Mouse (Mus musculus): Measurements from ENCODE around the gene Cmtm1. TPM values are rescaled to one million over a fixed set of nuclear protein-coding genes. Genes with fewer than 3 reads are reported as not detected.
"Not testable (repeated sequence)": the region's sequence is repeated elsewhere in the genome, so short reads cannot be mapped to it uniquely, and the experiment has no call there.

Gene Cmtm1
- polyA plus RNA-seq, 1 experiment = not detected

GRCm38 (mm10) chr8:104333786-104334185 lies 23.8 kb upstream of the Cmtm1 start:
- H3K4me3 ChIP-seq (replicated peaks) = no peak overlapping the region
- no peak for TF ChIP-seq TAL1 (IDR thresholded peaks at IDR 0.05; ENCODE audit: low read length)
- no peak for TF ChIP-seq GATA1 (IDR thresholded peaks at IDR 0.05; ENCODE audit: low read length)

GRCm38 (mm10) chr8:104332665-104333631 lies 23.0 kb upstream of the Cmtm1 start:
- Histone ChIP-seq H3K36me3 (ENCODE audit: control insufficient read depth) (no peaks in the 10 kb centered on the region), H3K4me1 (ENCODE audit: control insufficient read depth) (peaks cover 18% of the 10 kb centered on the region), H3K27me3 (ENCODE audit: control insufficient read depth) (no peaks in the 10 kb centered on the region), H3K4me3 (replicated peaks) (no peak overlapping the region), H3K9me3 (ENCODE audit: control insufficient read depth, low read length) (no peaks in the 10 kb centered on the region)
- no peak for TF ChIP-seq TAL1 (IDR thresholded peaks at IDR 0.05; ENCODE audit: low read length)
- no peak for TF ChIP-seq GATA1 (IDR thresholded peaks at IDR 0.05; ENCODE audit: low read length)

More at GRCm38 (mm10) chr8:104333786-104334185, 23.8 kb upstream of the Cmtm1 start:
- Histone ChIP-seq H3K9me3 (ENCODE audit: control insufficient read depth, low read length) (no peaks in the 10 kb centered on the region), H3K36me3 (ENCODE audit: control insufficient read depth) (no peaks in the 10 kb centered on the region), H3K4me1 (ENCODE audit: control insufficient read depth) (peaks cover 18% of the 10 kb centered on the region), H3K27me3 (ENCODE audit: control insufficient read depth) (no peaks in the 10 kb centered on the region)

- H3K9me3 ChIP-seq (ENCODE audit: control insufficient read depth, low read length); H3K4me1 ChIP-seq (ENCODE audit: control insufficient read depth); H3K27me3 ChIP-seq (ENCODE audit: control insufficient read depth); H3K36me3 ChIP-seq (ENCODE audit: control insufficient read depth); H3K4me3 ChIP-seq (replicated peaks): not testable (repeated sequence)
These were observed 12.0 kb upstream of the Cmtm1 start, which contains the start of gene Cmtm2b for GRCm38 (mm10) chr8:104321930-104322329. Gene Cmtm2b, plus strand, starts transcription at chr8:104322230.

GRCm38 (mm10) chr8:104321267-104321666 lies 11.3 kb upstream of the Cmtm1 start, which contains the start of gene Gm11020:
Gene Gm11020, plus strand, starts transcription at chr8:104321567.
- not testable (repeated sequence) for H3K9me3 ChIP-seq (ENCODE audit: control insufficient read depth, low read length); H3K27me3 ChIP-seq (ENCODE audit: control insufficient read depth); H3K4me1 ChIP-seq (ENCODE audit: control insufficient read depth); H3K36me3 ChIP-seq (ENCODE audit: control insufficient read depth); H3K4me3 ChIP-seq (replicated peaks)

- no peaks in the 10 kb centered on the region for H3K36me3 ChIP-seq (ENCODE audit: control insufficient read depth)
- no peak for TF ChIP-seq TAL1 (IDR thresholded peaks at IDR 0.05; ENCODE audit: low read length)
- no peak for TF ChIP-seq GATA1 (IDR thresholded peaks at IDR 0.05; ENCODE audit: low read length)
- H3K9me3 ChIP-seq (ENCODE audit: control insufficient read depth, low read length) = no peaks in the 10 kb centered on the region
These were observed 3.4 kb upstream of the Cmtm1 start for GRCm38 (mm10) chr8:104313311-104313710.

GRCm38 (mm10) chr8:104312023-104312422 lies 2.1 kb upstream of the Cmtm1 start:
- H3K36me3 ChIP-seq (ENCODE audit: control insufficient read depth); H3K27me3 ChIP-seq (ENCODE audit: control insufficient read depth); H3K4me3 ChIP-seq (replicated peaks); H3K4me1 ChIP-seq (ENCODE audit: control insufficient read depth); H3K9me3 ChIP-seq (ENCODE audit: control insufficient read depth, low read length): not testable (repeated sequence)

More at GRCm38 (mm10) chr8:104313311-104313710, 3.4 kb upstream of the Cmtm1 start:
- no peaks in the 10 kb centered on the region for H3K27me3 ChIP-seq (ENCODE audit: control insufficient read depth)
- no peak overlapping the region for H3K4me3 ChIP-seq (replicated peaks)
- H3K4me1 ChIP-seq (ENCODE audit: control insufficient read depth) = peaks cover 4% of the 10 kb centered on the region

- not testable (repeated sequence) for H3K36me3 ChIP-seq (ENCODE audit: control insufficient read depth); H3K4me3 ChIP-seq (replicated peaks); H3K27me3 ChIP-seq (ENCODE audit: control insufficient read depth); H3K4me1 ChIP-seq (ENCODE audit: control insufficient read depth); H3K9me3 ChIP-seq (ENCODE audit: control insufficient read depth, low read length)
These were observed 1.6 kb downstream of the Cmtm1 start for GRCm38 (mm10) chr8:104308341-104308740.

GRCm38 (mm10) chr8:104304962-104305361 lies 5.0 kb downstream of the Cmtm1 start:
- TF ChIP-seq GATA1 (IDR thresholded peaks at IDR 0.05; ENCODE audit: low read length) (no peak), TAL1 (IDR thresholded peaks at IDR 0.05; ENCODE audit: low read length) (no peak)
- Histone ChIP-seq H3K4me1 (ENCODE audit: control insufficient read depth) (peaks cover 4% of the 10 kb centered on the region), H3K27me3 (ENCODE audit: control insufficient read depth) (no peaks in the 10 kb centered on the region), H3K36me3 (ENCODE audit: control insufficient read depth) (no peaks in the 10 kb centered on the region), H3K9me3 (ENCODE audit: control insufficient read depth, low read length) (no peaks in the 10 kb centered on the region), H3K4me3 (replicated peaks) (no peak overlapping the region)

GRCm38 (mm10) chr8:104302536-104302935 lies 7.4 kb downstream of the Cmtm1 start:
- H3K4me1 ChIP-seq (ENCODE audit: control insufficient read depth); H3K4me3 ChIP-seq (replicated peaks); H3K9me3 ChIP-seq (ENCODE audit: control insufficient read depth, low read length); H3K36me3 ChIP-seq (ENCODE audit: control insufficient read depth); H3K27me3 ChIP-seq (ENCODE audit: control insufficient read depth): not testable (repeated sequence)

GRCm38 (mm10) chr8:104301577-104301976 lies 8.4 kb downstream of the Cmtm1 start:
- H3K36me3 ChIP-seq (ENCODE audit: control insufficient read depth); H3K9me3 ChIP-seq (ENCODE audit: control insufficient read depth, low read length); H3K4me1 ChIP-seq (ENCODE audit: control insufficient read depth); H3K27me3 ChIP-seq (ENCODE audit: control insufficient read depth); H3K4me3 ChIP-seq (replicated peaks): not testable (repeated sequence)

Data from erythroblast, embryonic 14.5 days (primary cell).